Mouse (Mus musculus) liver, embryonic 11.5 days (tissue): ENCODE measurements around the gene Llph. TPM values are rescaled to one million over a fixed set of nuclear protein-coding genes. Genes with fewer than 3 reads are reported as not detected.

Source experiments
- ATAC-seq: fragments of 200-750 bp; cut with Nextera tagmentation; replicated peaks from 2 replicates; pipeline ENCODE4 v1.8.0; 2017; ENCODE audit warnings: moderate number of reproducible peaks, mild to moderate bottlenecking, moderate TSS enrichment, moderate library complexity; ENCODE audit not compliant: low FRiP score
- DNase-seq: peaks from one replicate; pipeline ENCODE4 v3.0.0-alpha.2; 2017; ENCODE audit warnings: low spot score
- H3K27ac ChIP-seq: fragments of 300-500 bp; sonication (generic); 2 replicates; pipeline ENCODE4 v1.5.1; 2014; ENCODE audit warnings: mild to moderate bottlenecking, low read depth, low read length, control low read depth
- H3K27me3 ChIP-seq: fragments of 300-500 bp; sonication (generic); replicated peaks from 2 replicates; pipeline ENCODE4 v1.6.1; 2014; ENCODE audit warnings: low read length, mixed read lengths; ENCODE audit not compliant: control insufficient read depth, insufficient read depth
- H3K36me3 ChIP-seq: fragments of 300-500 bp; sonication (generic); 2 replicates; pipeline ENCODE4 v1.6.1; 2014; ENCODE audit warnings: mild to moderate bottlenecking, low read length, moderate library complexity, mixed read lengths; ENCODE audit not compliant: control insufficient read depth, insufficient read depth
- H3K4me1 ChIP-seq: fragments of 300-500 bp; sonication (generic); replicated peaks from 2 replicates; pipeline ENCODE4 v1.6.1; 2014; ENCODE audit warnings: low read length, mixed read lengths; ENCODE audit not compliant: control insufficient read depth, insufficient read depth
- H3K4me2 ChIP-seq: fragments of 300-500 bp; sonication (generic); 2 replicates; pipeline ENCODE4 v1.6.1; 2014; ENCODE audit warnings: mild to moderate bottlenecking, control low read depth, moderate library complexity
- H3K4me3 ChIP-seq: fragments of 300-500 bp; sonication (generic); 2 replicates; pipeline ENCODE4 v1.5.1; 2014; ENCODE audit warnings: low read depth, low read length, control low read depth
- H3K9ac ChIP-seq: fragments of 300-500 bp; sonication (generic); 2 replicates; pipeline ENCODE4 v1.6.1; 2014; ENCODE audit warnings: low read depth, low read length, control low read depth
- H3K9me3 ChIP-seq: fragments of 300-500 bp; sonication (generic); 2 replicates; pipeline ENCODE4 v1.6.1; 2016; ENCODE audit warnings: low read length, inconsistent platforms, mixed read lengths; ENCODE audit not compliant: control insufficient read depth
- WGBS: fragments of 180-500 bp; shearing (Covaris S2); extraction: QIAGEN DNeasy Blood & Tissue Kit; methylation state at CpG from one replicate; pipeline ENCODE4 v1.1.7; 2014; 5-methylcytosine and 5-hydroxymethylcytosine counted together
- polyA plus RNA-seq: library from polyadenylated mRNA; unstranded; fragments of >200 nt; fragmentation: Nextera tagmentation; extraction: Ambion mirVana; gene quantifications from 2 replicates; pipeline ENCODE4 v1.2.1, GENCODE M21; 2014

Gene Llph
- polyA plus RNA-seq, 1 experiment from 2014 or later, result 92.3 TPM

GRCm38 (mm10) chr10:120279482-120280128 lies 52.7 kb downstream of the Llph start:
- H3K9me3 ChIP-seq, result no peaks in the 10 kb centered on the region
- H3K36me3 ChIP-seq, result no peaks in the 10 kb centered on the region
- H3K9ac ChIP-seq, result no peak overlapping the region
- DNase-seq, result no peak
- H3K27me3 ChIP-seq, result no peaks in the 10 kb centered on the region
- H3K4me1 ChIP-seq, result peaks cover 3% of the 10 kb centered on the region
- no peak overlapping the region for H3K4me2 ChIP-seq
- ATAC-seq, result no peak
- H3K4me3 ChIP-seq, result no peak overlapping the region
- no peak overlapping the region for H3K27ac ChIP-seq
- 58% methylated on average over 12 of the region's 12 CpGs for WGBS

- no peak overlapping the region for H3K9ac ChIP-seq
- H3K36me3 ChIP-seq, result no peaks in the 10 kb centered on the region
- no peaks in the 10 kb centered on the region for H3K27me3 ChIP-seq
- no peak for ATAC-seq
- no peak overlapping the region for H3K4me3 ChIP-seq
- H3K9me3 ChIP-seq, result no peaks in the 10 kb centered on the region
- H3K4me2 ChIP-seq, result no peak overlapping the region
- no peak for DNase-seq
- 48% methylated on average over 4 of the region's 4 CpGs for WGBS
- no peak overlapping the region for H3K27ac ChIP-seq
- peaks cover 3% of the 10 kb centered on the region for H3K4me1 ChIP-seq
Observed at GRCm38 (mm10) chr10:120280375-120280774, 53.5 kb downstream of the Llph start.

- WGBS, result 82% methylated on average over 5 of the region's 5 CpGs
- Histone ChIP-seq H3K27ac (no peak overlapping the region), H3K27me3 (no peaks in the 10 kb centered on the region), H3K4me2 (no peak overlapping the region), H3K9ac (no peak overlapping the region), H3K9me3 (no peaks in the 10 kb centered on the region), H3K4me3 (no peak overlapping the region), H3K4me1 (peaks cover 3% of the 10 kb centered on the region; the same call in 1 of the 2 replicates), H3K36me3 (no peaks in the 10 kb centered on the region)
- ATAC-seq (no peak), DNase-seq (no peak)
Observed at GRCm38 (mm10) chr10:120281700-120282099, 54.8 kb downstream of the Llph start.

Other genes with a start within 250 kb of the Llph start
- gene Helb, start 114.1 kb upstream of the Llph start, polyA plus RNA-seq, result 12.1 and 12.5 TPM in 2 replicates
- gene Tmbim4, start 25.5 kb upstream of the Llph start, polyA plus RNA-seq, result 111 and 114 TPM in 2 replicates
- gene Irak3, start 24.9 kb upstream of the Llph start, polyA plus RNA-seq, result 0.57 and 0.67 TPM in 2 replicates
- gene Hmga2, start 249.4 kb downstream of the Llph start, polyA plus RNA-seq, result 41.4 and 48.2 TPM in 2 replicates